Mouse (Mus musculus): ENCODE results near the gene Ier3. TPM values are rescaled to one million over a fixed set of nuclear protein-coding genes. Genes with fewer than 3 reads are reported as not detected.
A peak's percentile ranks its signal among the peaks of the same experiment; 100 is the strongest.

Gene Ier3
- polyA plus RNA-seq, 1 experiment from 2014 or later: 4.4 TPM

DNA sequence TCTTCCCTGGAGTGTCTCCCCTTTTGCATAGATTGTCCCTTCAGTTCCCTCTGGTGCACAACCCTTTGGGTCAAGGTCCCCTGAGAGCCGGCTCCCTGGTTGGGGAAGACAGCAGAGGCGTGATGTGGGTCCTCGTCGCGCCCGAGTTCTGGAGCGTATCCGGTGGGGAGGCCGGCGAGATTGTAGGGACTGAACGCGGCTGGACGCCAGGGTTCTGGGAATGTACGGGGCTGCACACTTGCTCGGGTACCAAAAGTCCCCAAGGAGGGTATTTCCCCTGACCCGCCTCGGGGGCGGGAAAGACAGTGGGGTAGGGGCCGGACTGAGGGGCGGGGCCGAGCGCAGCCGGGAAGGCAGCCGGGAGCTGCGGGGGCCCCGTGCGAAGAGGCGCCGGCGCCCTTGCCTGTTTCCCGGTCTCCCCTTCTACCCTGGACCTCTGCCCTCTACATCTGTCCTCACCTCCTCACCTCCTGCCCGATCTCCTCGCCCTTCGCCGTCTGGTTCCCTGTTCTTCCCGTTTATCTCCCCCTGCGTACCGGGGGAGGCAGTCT lies 44.9 kb downstream of the Ier3 start:
- under 1% methylated on average over 38 of the region's 38 CpGs for WGBS
- H3K27ac ChIP-seq (replicated peaks): peak overlapping the region; percentile 95
- peaks cover 4% of the 10 kb centered on the region for H3K9me3 ChIP-seq
- DNase-seq (ENCODE audit: low spot score): peak; percentile 80
- H3K27me3 ChIP-seq (replicated peaks; ENCODE audit: low read depth, poor library complexity, severe bottlenecking): no peaks in the 10 kb centered on the region
- peaks cover 42% of the 10 kb centered on the region for H3K36me3 ChIP-seq (replicated peaks)
- H3K4me3 ChIP-seq: peak overlapping the region; percentile 63
- H3K4me1 ChIP-seq: peaks cover 67% of the 10 kb centered on the region

DNA sequence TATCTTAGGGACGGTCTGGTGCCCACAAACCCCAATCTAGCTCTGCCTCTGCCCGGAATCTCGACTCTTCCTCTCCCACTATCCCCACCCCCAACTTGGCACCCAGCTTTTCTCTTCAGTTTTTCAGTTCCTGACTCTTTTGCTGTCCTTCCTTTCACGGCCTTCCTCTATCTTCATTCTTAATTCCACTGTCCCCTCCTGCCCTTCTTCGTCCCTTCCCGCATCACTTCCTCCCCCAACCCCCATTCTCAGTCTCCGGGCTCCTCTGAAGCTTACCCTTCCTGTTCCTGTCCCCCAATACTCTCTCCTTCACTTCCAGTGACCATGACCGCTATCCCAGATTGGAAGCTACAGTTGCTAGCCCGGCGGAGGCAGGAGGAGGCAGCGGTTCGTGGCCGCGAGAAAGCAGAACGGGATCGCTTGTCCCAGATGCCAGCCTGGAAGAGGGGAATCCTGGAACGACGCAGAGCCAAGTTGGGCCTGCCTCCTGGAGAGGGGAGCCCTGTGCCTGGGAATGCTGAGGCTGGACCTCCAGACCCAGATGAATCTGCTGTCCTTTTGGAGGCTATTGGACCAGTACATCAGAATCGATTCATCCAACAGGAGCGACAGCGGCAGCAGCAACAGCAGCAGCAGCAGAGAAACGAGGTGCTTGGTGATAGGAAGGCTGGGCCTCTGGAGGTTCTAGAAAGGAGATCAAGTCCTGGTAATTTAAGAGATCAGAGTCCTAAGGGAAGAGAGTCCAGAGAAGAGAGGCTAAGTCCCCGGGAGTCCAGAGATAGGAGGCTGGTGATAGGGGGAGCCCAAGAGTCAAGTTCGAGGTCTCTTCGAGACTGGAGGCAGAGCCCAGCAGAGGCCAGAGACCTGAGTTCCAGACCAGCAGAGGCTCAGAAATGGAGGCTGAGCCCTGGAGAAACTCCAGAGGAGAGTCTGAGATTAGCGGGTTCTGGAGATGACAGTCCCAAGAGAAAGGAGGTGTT lies 45.7 kb downstream of the Ier3 start:
- Histone ChIP-seq H3K27ac (replicated peaks) (peak overlapping the region; percentile 95), H3K4me1 (peaks cover 66% of the 10 kb centered on the region), H3K9me3 (peaks cover 5% of the 10 kb centered on the region), H3K4me3 (peak overlapping the region; percentile 63), H3K36me3 (replicated peaks) (peaks cover 48% of the 10 kb centered on the region), H3K27me3 (replicated peaks; ENCODE audit: low read depth, poor library complexity, severe bottlenecking) (no peaks in the 10 kb centered on the region)
- DNase-seq (ENCODE audit: low spot score): peak; percentile 55
- WGBS: 11% methylated on average over 26 of the region's 26 CpGs

DNA sequence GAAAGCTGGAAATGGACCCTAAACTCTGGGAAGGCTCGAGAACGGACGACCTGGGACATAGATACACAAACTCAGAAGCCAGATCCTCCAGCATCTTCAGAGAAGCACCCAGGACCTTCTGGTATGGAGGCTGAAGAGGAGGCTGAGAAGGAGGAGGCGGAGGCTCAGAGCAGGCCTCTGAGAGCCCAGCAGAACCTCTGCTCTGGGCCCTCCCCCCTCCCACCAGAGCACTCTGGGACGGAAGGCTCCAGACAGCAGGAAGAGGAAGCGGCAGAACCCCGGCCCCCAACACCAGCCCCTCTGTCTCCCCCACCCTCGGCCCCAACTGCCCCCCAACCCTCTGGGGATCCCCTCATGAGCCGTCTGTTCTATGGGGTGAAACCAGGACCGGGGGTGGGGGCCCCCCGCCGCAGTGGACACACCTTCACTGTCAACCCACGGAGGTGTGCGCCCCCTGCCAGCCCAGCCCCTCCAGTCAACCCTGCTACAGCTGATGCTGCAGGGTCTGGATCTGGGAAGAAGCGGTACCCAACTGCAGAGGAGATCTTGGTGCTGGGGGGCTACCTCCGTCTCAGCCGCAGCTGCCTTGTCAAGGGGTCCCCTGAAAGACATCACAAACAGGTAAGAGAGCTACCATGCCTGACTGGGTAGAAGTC lies 46.8 kb downstream of the Ier3 start:
- H3K27ac ChIP-seq (replicated peaks): peak overlapping the region; percentile 95
- peaks cover 74% of the 10 kb centered on the region for H3K4me1 ChIP-seq
- peak overlapping the region; percentile 63 for H3K4me3 ChIP-seq
- peak; percentile 39 for DNase-seq (ENCODE audit: low spot score)
- WGBS: 28% methylated on average over 17 of the region's 17 CpGs
- peaks cover 5% of the 10 kb centered on the region for H3K9me3 ChIP-seq
- no peaks in the 10 kb centered on the region for H3K27me3 ChIP-seq (replicated peaks; ENCODE audit: low read depth, poor library complexity, severe bottlenecking)
- peaks cover 57% of the 10 kb centered on the region for H3K36me3 ChIP-seq (replicated peaks)

DNA sequence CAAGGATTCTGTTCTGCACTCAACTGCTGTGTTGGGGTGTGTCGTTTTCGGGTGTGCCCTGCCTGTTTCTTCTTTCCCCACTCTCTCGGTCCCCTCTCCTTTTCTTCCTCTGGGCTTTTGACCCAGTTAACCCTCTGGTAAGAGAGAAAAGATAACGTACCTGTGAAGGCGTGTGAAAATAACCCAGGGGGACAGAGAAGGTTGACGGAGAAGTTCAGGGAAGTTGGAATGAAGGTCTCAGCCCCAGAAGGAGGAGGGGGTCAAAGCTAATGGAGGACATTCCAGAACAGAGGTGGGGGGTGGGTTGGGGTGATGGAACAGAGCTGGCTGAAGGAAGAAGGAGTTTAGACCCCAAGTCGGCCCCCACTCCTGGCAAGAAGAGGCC lies 47.5 kb downstream of the Ier3 start:
- H3K27ac ChIP-seq (replicated peaks): peak overlapping the region; percentile 95
- H3K36me3 ChIP-seq (replicated peaks): peaks cover 57% of the 10 kb centered on the region
- H3K4me1 ChIP-seq: peaks cover 79% of the 10 kb centered on the region
- peaks cover 5% of the 10 kb centered on the region for H3K9me3 ChIP-seq
- WGBS: 2% methylated on average over 7 of the region's 7 CpGs
- no peaks in the 10 kb centered on the region for H3K27me3 ChIP-seq (replicated peaks; ENCODE audit: low read depth, poor library complexity, severe bottlenecking)
- H3K4me3 ChIP-seq: peak overlapping the region; percentile 63
- DNase-seq (ENCODE audit: low spot score): no peak

DNA sequence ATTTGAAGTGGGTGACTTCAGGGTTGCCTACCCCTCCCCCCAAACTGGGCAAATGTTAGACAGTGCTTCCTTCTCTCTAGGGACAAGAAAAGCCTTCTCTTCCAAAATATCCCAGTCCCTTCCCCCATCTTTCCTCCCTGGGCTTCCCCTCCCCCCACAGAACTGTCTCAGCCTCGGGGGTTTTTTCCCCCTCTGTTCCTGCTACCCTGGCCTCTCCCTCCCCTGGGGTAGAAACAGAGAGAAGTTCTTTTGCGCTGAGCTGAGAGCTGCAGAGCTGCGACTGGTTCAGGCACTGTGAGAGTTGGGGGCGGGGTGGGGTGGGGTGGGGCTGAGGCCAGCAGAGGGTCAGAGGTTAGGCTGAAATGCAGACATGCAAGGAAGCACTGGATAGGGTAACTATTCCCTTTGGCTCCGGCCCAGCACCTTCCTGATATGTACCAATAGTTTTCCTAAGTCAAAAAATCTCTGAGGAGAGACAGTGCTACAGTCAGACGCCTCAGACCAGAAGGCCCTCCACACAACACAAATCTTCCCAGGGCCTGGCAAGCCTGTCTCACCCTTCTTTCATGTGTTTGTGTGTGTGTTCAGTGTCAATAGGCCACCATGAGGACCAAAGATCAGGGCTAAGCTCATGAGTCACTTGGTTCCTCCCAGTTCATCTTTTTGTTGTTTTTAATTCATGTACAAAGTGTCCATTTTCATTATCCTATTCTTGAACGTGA lies 48.0 kb downstream of the Ier3 start:
- H3K9me3 ChIP-seq: peaks cover 5% of the 10 kb centered on the region
- DNase-seq (ENCODE audit: low spot score): peak; percentile 74
- WGBS: 4% methylated on average over 7 of the region's 7 CpGs
- peaks cover 76% of the 10 kb centered on the region for H3K4me1 ChIP-seq
- H3K27me3 ChIP-seq (replicated peaks; ENCODE audit: low read depth, poor library complexity, severe bottlenecking): no peaks in the 10 kb centered on the region
- H3K27ac ChIP-seq (replicated peaks): peak overlapping the region; percentile 95
- peaks cover 60% of the 10 kb centered on the region for H3K36me3 ChIP-seq (replicated peaks)
- peak overlapping the region; percentile 63 for H3K4me3 ChIP-seq

DNA sequence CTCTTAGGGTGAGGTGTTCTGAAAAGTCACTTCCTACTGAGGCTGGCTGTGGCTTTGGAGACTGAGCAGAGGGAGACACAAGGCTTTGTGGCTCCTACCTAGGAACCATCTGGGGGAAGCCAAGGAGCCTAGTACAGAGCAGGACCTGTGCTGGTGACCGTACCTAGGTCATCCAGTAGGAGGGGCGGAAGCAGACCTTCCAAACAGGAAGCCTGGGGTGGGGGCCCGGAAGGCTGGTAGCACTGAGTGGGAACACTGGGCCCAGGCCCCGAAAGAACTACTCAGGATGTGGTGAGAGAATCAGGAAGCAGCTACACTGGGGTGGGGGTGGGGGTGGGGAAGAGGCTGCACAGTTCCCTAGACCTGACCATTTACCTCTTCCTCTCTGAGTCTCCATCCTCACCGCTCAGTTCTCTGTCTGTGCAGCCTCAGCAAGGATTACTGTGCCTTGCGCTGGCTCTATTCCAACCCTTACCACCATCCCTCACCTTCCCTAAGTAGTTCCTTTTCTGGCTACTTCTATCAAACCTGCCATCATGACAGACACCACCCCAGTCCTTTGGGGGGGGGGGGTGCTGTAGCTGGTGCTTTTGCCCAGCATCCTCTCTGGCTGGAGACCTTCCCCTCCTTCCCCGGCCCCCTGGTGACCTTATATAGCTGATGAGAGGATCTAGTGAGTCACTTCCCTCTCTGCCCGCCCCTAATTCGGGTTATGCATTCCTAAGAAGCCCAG lies 48.8 kb downstream of the Ier3 start:
- peaks cover 5% of the 10 kb centered on the region for H3K9me3 ChIP-seq
- 53% methylated on average over 9 of the region's 9 CpGs for WGBS
- DNase-seq (ENCODE audit: low spot score): peak; percentile 44
- no peaks in the 10 kb centered on the region for H3K27me3 ChIP-seq (replicated peaks; ENCODE audit: low read depth, poor library complexity, severe bottlenecking)
- H3K4me1 ChIP-seq: peaks cover 68% of the 10 kb centered on the region
- H3K36me3 ChIP-seq (replicated peaks): peaks cover 68% of the 10 kb centered on the region
- peak overlapping the region; percentile 95 for H3K27ac ChIP-seq (replicated peaks)
- H3K4me3 ChIP-seq: peak overlapping the region; percentile 63

DNA sequence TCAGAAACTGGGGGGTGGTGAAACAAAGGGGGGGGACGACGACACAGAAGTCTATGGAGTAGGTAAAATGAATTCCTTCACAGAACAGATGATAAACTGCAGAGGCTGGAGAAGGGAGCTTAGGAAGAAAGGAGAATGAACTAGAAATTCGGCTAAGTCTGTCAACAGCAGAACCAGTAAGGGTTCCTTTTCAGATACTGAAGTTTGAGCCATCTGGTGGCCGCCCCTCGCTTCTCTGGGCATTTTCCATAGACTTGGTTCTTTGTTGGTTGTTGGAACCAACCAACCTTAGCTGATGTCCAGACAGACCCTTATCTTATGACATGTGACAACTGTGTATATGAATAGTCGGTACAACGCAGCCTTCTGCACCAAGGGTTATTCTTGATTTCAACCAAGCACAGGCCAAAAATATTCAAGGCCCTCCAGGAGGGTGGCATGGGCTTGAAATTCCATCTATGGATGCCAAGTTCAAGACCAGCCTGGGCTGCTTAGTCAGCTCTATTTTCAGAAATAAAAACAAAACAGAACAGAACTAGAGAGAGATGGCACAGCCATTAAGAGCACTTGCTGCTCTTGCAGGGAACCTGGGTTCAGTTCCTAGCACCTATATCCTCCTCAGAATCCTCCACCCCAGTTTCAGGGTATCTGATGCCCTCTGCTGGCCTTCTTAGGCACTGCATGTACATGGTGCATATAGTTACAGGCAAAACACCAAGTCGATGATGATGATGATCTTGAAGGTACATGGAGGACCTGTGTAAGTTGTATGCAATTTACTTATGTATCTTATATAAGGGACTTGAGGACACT lies 49.6 kb downstream of the Ier3 start:
- Histone ChIP-seq H3K27ac (replicated peaks) (peak overlapping the region; percentile 95; the same call in 1 of the 2 replicates), H3K4me1 (peaks cover 63% of the 10 kb centered on the region), H3K36me3 (replicated peaks) (peaks cover 74% of the 10 kb centered on the region), H3K27me3 (replicated peaks; ENCODE audit: low read depth, poor library complexity, severe bottlenecking) (no peaks in the 10 kb centered on the region), H3K4me3 (peak overlapping the region; percentile 63), H3K9me3 (peaks cover 5% of the 10 kb centered on the region)
- DNase-seq (ENCODE audit: low spot score): peak; percentile 29
- WGBS: 85% methylated on average over 8 of the region's 8 CpGs

Small RNA genes lying within 50 kb of the gene (microRNA-seq; reads per million reads assigned to microRNA genes)
- 1.2 reads per million for gene Gm28033

Other genes starting within 250 kb of the Ier3 start
- gene Sfta2, start 220.1 kb upstream of the Ier3 start, polyA plus RNA-seq (2016; fragmentation: Nextera tagmentation; extraction: Ambion mirVana): not detected in 2 replicates
- gene Gm9573, start 195.0 kb upstream of the Ier3 start, polyA plus RNA-seq (2016; fragmentation: Nextera tagmentation; extraction: Ambion mirVana): not detected in 2 replicates
- 0.20 and 0.24 TPM in 2 replicates for gene Mucl3, start 178.0 kb upstream of the Ier3 start, polyA plus RNA-seq (2016; fragmentation: Nextera tagmentation; extraction: Ambion mirVana)
- gene Vars2, start 154.1 kb upstream of the Ier3 start, polyA plus RNA-seq (2016; fragmentation: Nextera tagmentation; extraction: Ambion mirVana): 19.9 and 22.0 TPM in 2 replicates
- 57.6 and 61.4 TPM in 2 replicates for gene Gtf2h4, start 147.9 kb upstream of the Ier3 start, polyA plus RNA-seq (2016; fragmentation: Nextera tagmentation; extraction: Ambion mirVana)
- gene Ddr1, start 117.1 kb upstream of the Ier3 start, polyA plus RNA-seq (2016; fragmentation: Nextera tagmentation; extraction: Ambion mirVana): 49.1 and 65.3 TPM in 2 replicates
- gene Flot1, start 1.5 kb downstream of the Ier3 start, polyA plus RNA-seq (2016; fragmentation: Nextera tagmentation; extraction: Ambion mirVana): 45.9 and 49.2 TPM in 2 replicates
- gene Tubb5, start 16.6 kb downstream of the Ier3 start, polyA plus RNA-seq (2016; fragmentation: Nextera tagmentation; extraction: Ambion mirVana): 1,654 and 1,662 TPM in 2 replicates
- gene Mdc1, start 19.8 kb downstream of the Ier3 start, polyA plus RNA-seq (2016; fragmentation: Nextera tagmentation; extraction: Ambion mirVana): 18.4 and 21.2 TPM in 2 replicates
- gene Nrm, start 39.6 kb downstream of the Ier3 start, polyA plus RNA-seq (2016; fragmentation: Nextera tagmentation; extraction: Ambion mirVana): 64.6 and 65.1 TPM in 2 replicates
- gene Ppp1r18, start 43.9 kb downstream of the Ier3 start, polyA plus RNA-seq (2016; fragmentation: Nextera tagmentation; extraction: Ambion mirVana): 27.4 and 29.7 TPM in 2 replicates
- 52.6 and 60.7 TPM in 2 replicates for gene Dhx16, start 58.1 kb downstream of the Ier3 start, polyA plus RNA-seq (2016; fragmentation: Nextera tagmentation; extraction: Ambion mirVana)
- 27.5 and 28.6 TPM in 2 replicates for gene 2310061I04Rik, start 75.7 kb downstream of the Ier3 start, polyA plus RNA-seq (2016; fragmentation: Nextera tagmentation; extraction: Ambion mirVana)
- 117 and 130 TPM in 2 replicates for gene Atat1, start 88.4 kb downstream of the Ier3 start, polyA plus RNA-seq (2016; fragmentation: Nextera tagmentation; extraction: Ambion mirVana)
- 96.0 and 96.3 TPM in 2 replicates for gene Mrps18b, start 94.7 kb downstream of the Ier3 start, polyA plus RNA-seq (2016; fragmentation: Nextera tagmentation; extraction: Ambion mirVana)
- gene Ppp1r10, start 94.8 kb downstream of the Ier3 start, polyA plus RNA-seq (2016; fragmentation: Nextera tagmentation; extraction: Ambion mirVana): 59.7 and 61.2 TPM in 2 replicates
- gene Abcf1, start 148.1 kb downstream of the Ier3 start, polyA plus RNA-seq (2016; fragmentation: Nextera tagmentation; extraction: Ambion mirVana): 116 and 120 TPM in 2 replicates
- gene Gnl1, start 158.2 kb downstream of the Ier3 start, polyA plus RNA-seq (2016; fragmentation: Nextera tagmentation; extraction: Ambion mirVana): 61.1 and 62.1 TPM in 2 replicates
- 44.0 and 47.2 TPM in 2 replicates for gene Prr3, start 158.6 kb downstream of the Ier3 start, polyA plus RNA-seq (2016; fragmentation: Nextera tagmentation; extraction: Ambion mirVana)
- gene H2-T24, start 198.9 kb downstream of the Ier3 start, polyA plus RNA-seq (2016; fragmentation: Nextera tagmentation; extraction: Ambion mirVana): 4.8 and 5.0 TPM in 2 replicates
- gene H2-T23, start 211.2 kb downstream of the Ier3 start, polyA plus RNA-seq (2016; fragmentation: Nextera tagmentation; extraction: Ambion mirVana): 1.8 and 2.3 TPM in 2 replicates
- gene H2-T22, start 221.1 kb downstream of the Ier3 start, polyA plus RNA-seq (2016; fragmentation: Nextera tagmentation; extraction: Ambion mirVana): 7.4 and 9.0 TPM in 2 replicates
- not detected in 2 replicates for gene Gm6034, start 221.3 kb downstream of the Ier3 start, polyA plus RNA-seq (2016; fragmentation: Nextera tagmentation; extraction: Ambion mirVana)
- gene Gm11127, start 236.7 kb downstream of the Ier3 start, polyA plus RNA-seq (2016; fragmentation: Nextera tagmentation; extraction: Ambion mirVana): not detected in 2 replicates

All from embryonic facial prominence, embryonic 10.5 days (tissue).